Mouse (Mus musculus): ENCODE measurements at regions not wholly inside any gene's neighbourhood (a gene's known extent, or its start where the extent isn't known, plus 50 kb on each side); places are given as distances from the start of the nearest gene placed in this dataset.
A peak's percentile ranks its signal among the peaks of the same experiment; 100 is the strongest.

- TF ChIP-seq POLR2A (IDR thresholded peaks at IDR 0.05; ENCODE audit: extremely low read depth, insufficient read depth, low read length) (no peak), CTCF (IDR thresholded peaks at IDR 0.05; ENCODE audit: extremely low read depth, insufficient read depth, low read length) (peak; percentile 20; the same call in 1 of the 2 replicates)
Measured at GRCm38 (mm10) chr13:70192101-70193025, 390.2 kb downstream of the Med10 start.

Measured in cortical plate, adult 2 months (tissue).